Mouse (Mus musculus): Measurements from ENCODE around the gene Olfr191. TPM values are rescaled to one million over a fixed set of nuclear protein-coding genes. Genes with fewer than 3 reads are reported as not detected.

The Olfr191 gene
- polyA plus RNA-seq, 1 experiment, result not detected

Other genes starting within 250 kb of the Olfr191 start
- not detected in 2 replicates for gene Olfr177, start 215.1 kb downstream of the Olfr191 start, polyA plus RNA-seq (2012; ENCODE audit: insufficient read depth, insufficient read length, missing spikeins)
- not detected in 2 replicates for gene Olfr178, start 197.8 kb downstream of the Olfr191 start, polyA plus RNA-seq (2012; ENCODE audit: insufficient read depth, insufficient read length, missing spikeins)
- not detected in 2 replicates for gene Olfr181, start 161.1 kb downstream of the Olfr191 start, polyA plus RNA-seq (2012; ENCODE audit: insufficient read depth, insufficient read length, missing spikeins)
- not detected in 2 replicates for gene Olfr180, start 160.4 kb downstream of the Olfr191 start, polyA plus RNA-seq (2012; ENCODE audit: insufficient read depth, insufficient read length, missing spikeins)
- gene Olfr183, start 94.5 kb downstream of the Olfr191 start, polyA plus RNA-seq (2012; ENCODE audit: insufficient read depth, insufficient read length, missing spikeins), result not detected in 2 replicates
- not detected in 2 replicates for gene Olfr186, start 59.5 kb downstream of the Olfr191 start, polyA plus RNA-seq (2012; ENCODE audit: insufficient read depth, insufficient read length, missing spikeins)
- gene Olfr187, start 50.1 kb downstream of the Olfr191 start, polyA plus RNA-seq (2012; ENCODE audit: insufficient read depth, insufficient read length, missing spikeins), result not detected in 2 replicates
- gene Olfr190, start 11.8 kb downstream of the Olfr191 start, polyA plus RNA-seq (2012; ENCODE audit: insufficient read depth, insufficient read length, missing spikeins), result not detected in 2 replicates
- not detected in 2 replicates for gene Olfr193, start 22.1 kb upstream of the Olfr191 start, polyA plus RNA-seq (2012; ENCODE audit: insufficient read depth, insufficient read length, missing spikeins)
- gene Olfr194, start 31.2 kb upstream of the Olfr191 start, polyA plus RNA-seq (2012; ENCODE audit: insufficient read depth, insufficient read length, missing spikeins), result not detected in 2 replicates
- not detected in 2 replicates for gene Olfr195, start 57.2 kb upstream of the Olfr191 start, polyA plus RNA-seq (2012; ENCODE audit: insufficient read depth, insufficient read length, missing spikeins)
- gene Olfr196, start 80.6 kb upstream of the Olfr191 start, polyA plus RNA-seq (2012; ENCODE audit: insufficient read depth, insufficient read length, missing spikeins), result not detected in 2 replicates
- not detected in 2 replicates for gene Olfr198, start 113.7 kb upstream of the Olfr191 start, polyA plus RNA-seq (2012; ENCODE audit: insufficient read depth, insufficient read length, missing spikeins)
- gene Olfr199, start 129.9 kb upstream of the Olfr191 start, polyA plus RNA-seq (2012; ENCODE audit: insufficient read depth, insufficient read length, missing spikeins), result not detected in 2 replicates
- not detected in 2 replicates for gene Olfr201, start 182.8 kb upstream of the Olfr191 start, polyA plus RNA-seq (2012; ENCODE audit: insufficient read depth, insufficient read length, missing spikeins)
- not detected in 2 replicates for gene Olfr202, start 197.0 kb upstream of the Olfr191 start, polyA plus RNA-seq (2012; ENCODE audit: insufficient read depth, insufficient read length, missing spikeins)
- not detected in 2 replicates for gene Olfr203, start 209.1 kb upstream of the Olfr191 start, polyA plus RNA-seq (2012; ENCODE audit: insufficient read depth, insufficient read length, missing spikeins)
- not detected in 2 replicates for gene Olfr204, start 228.4 kb upstream of the Olfr191 start, polyA plus RNA-seq (2012; ENCODE audit: insufficient read depth, insufficient read length, missing spikeins)
- gene Olfr205, start 241.3 kb upstream of the Olfr191 start, polyA plus RNA-seq (2012; ENCODE audit: insufficient read depth, insufficient read length, missing spikeins), result not detected in 2 replicates

All from brown adipose tissue, adult 24 weeks (tissue).